Mouse (Mus musculus): ENCODE results near the gene Mrps10. TPM values are rescaled to one million over a fixed set of nuclear protein-coding genes. Genes with fewer than 3 reads are reported as not detected.

Mrps10 gene
- total and polyA plus RNA-seq, 3 experiments, result 48.0 to 71.5 (median 50.0) TPM

DNA sequence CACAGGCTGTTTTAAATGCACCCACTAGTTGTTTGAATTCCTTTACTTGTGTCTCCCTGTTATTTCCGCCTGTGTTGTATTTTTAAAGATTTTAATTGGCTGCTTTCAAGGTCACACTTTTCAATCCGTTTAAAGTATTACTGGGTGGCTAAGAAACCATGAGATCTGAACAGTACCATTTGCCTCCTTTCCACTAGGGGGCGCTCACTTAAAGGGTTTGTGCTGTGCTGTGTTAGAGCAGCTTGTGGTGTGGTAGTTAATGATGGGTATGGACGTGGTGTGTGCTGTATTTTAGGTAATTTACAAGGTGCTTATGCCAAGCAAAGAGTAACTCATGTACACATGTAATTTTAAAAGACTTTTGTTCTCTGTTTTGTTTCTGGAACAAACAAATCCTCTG is 2.8 kb downstream of the Mrps10 start:
- H3K9me3 ChIP-seq (replicated peaks), result no peaks in the 10 kb centered on the region
- H3K36me3 ChIP-seq (replicated peaks), result peaks cover 57% of the 10 kb centered on the region
- H3K4me1 ChIP-seq (ENCODE audit: insufficient read depth, low read depth, low read length), result peaks cover 32% of the 10 kb centered on the region
- no peaks in the 10 kb centered on the region for H3K27me3 ChIP-seq (ENCODE audit: insufficient read depth, low read length)
- DNase-seq (ENCODE audit: low spot score), result peak; percentile 67
- ATAC-seq (ENCODE audit: extremely low read depth, insufficient number of reproducible peaks, low FRiP score, poor library complexity, severe bottlenecking), result peak; percentile 66; the same call in 1 of the 2 replicates
- TF ChIP-seq CTCF (IDR thresholded peaks at IDR 0.05; ENCODE audit: low read depth, low read length), result peak; percentile 87
- no peak for TF ChIP-seq GATA2 (IDR thresholded peaks at IDR 0.05; ENCODE audit: borderline replicate concordance, low read depth, low read length)
- peak overlapping the region; percentile 39; the same call in 1 of the 2 replicates for H3K4me3 ChIP-seq (ENCODE audit: low read depth, low read length)

DNA sequence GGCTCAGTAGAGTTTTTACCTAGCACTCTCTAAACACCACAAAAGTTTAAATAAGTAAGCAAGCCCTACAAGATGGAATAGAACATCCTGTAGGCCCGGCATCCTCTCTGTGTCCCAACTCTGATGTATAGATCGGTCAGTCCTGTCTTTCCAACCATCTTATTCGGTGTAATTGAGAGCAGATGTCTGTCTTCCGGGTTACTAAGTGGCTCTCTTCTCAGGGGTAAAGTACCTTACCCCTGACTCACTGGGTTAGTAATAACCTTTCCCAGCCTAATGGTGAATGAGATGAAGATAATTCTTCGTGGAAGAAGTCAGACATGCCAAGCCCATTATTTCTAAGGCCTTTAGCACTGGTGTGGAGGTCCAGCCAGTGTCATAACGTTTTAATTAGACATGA is 5.3 kb downstream of the Mrps10 start:
- DNase-seq (ENCODE audit: low spot score), result no peak
- TF ChIP-seq GATA1 (IDR thresholded peaks at IDR 0.05; ENCODE audit: borderline replicate concordance, low read length) (no peak), TAL1 (conservative IDR thresholded peaks at IDR 0.05; ENCODE audit: low read depth, low read length) (no peak), GATA2 (IDR thresholded peaks at IDR 0.05; ENCODE audit: borderline replicate concordance, low read depth, low read length) (no peak), POLR2AphosphoS5 (IDR thresholded peaks at IDR 0.05; ENCODE audit: insufficient replicate concordance, low read depth, low read length) (no peak), CTCF (IDR thresholded peaks at IDR 0.05; ENCODE audit: low read depth, low read length) (no peak)
- H3K36me3 ChIP-seq (replicated peaks), result peaks cover 81% of the 10 kb centered on the region
- no peaks in the 10 kb centered on the region for H3K9me3 ChIP-seq (replicated peaks)
- H3K4me3 ChIP-seq (ENCODE audit: low read depth, low read length), result no peak overlapping the region
- no peak for ATAC-seq (ENCODE audit: extremely low read depth, insufficient number of reproducible peaks, low FRiP score, poor library complexity, severe bottlenecking)
- peaks cover 27% of the 10 kb centered on the region for H3K4me1 ChIP-seq (ENCODE audit: insufficient read depth, low read depth, low read length)
- no peaks in the 10 kb centered on the region for H3K27me3 ChIP-seq (ENCODE audit: insufficient read depth, low read length)

DNA sequence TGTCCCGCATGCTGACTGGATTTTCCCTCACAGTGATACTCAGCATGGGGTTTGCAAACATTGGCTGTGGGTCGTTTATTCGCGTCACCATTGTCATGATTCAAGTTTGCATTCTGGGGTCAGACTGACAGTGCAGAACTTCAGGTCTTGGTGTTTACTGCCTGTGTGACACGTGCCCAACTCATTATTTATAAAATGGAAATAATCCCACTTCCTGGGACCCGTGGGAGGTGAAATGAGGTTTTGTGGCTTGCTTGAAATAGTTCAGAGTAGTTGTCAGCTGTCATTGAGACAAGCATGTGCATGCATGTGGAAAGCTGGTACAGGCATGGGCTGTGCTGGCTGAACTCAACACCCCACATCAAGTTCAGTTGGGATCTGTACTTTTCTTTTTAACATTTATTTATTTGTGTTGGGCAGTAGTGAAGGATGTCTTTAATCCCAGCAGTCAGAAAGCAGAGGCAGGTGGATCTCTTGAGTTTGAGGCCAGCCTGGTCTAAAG is 8.1 kb downstream of the Mrps10 start:
- H3K27me3 ChIP-seq (ENCODE audit: insufficient read depth, low read length), result no peaks in the 10 kb centered on the region
- ATAC-seq (ENCODE audit: extremely low read depth, insufficient number of reproducible peaks, low FRiP score, poor library complexity, severe bottlenecking), result no peak
- no peaks in the 10 kb centered on the region for H3K9me3 ChIP-seq (replicated peaks)
- peaks cover 92% of the 10 kb centered on the region for H3K36me3 ChIP-seq (replicated peaks)
- no peak overlapping the region for H3K4me3 ChIP-seq (ENCODE audit: low read depth, low read length)
- DNase-seq (ENCODE audit: low spot score), result no peak
- peaks cover 8% of the 10 kb centered on the region for H3K4me1 ChIP-seq (ENCODE audit: insufficient read depth, low read depth, low read length)
- TF ChIP-seq TAL1 (conservative IDR thresholded peaks at IDR 0.05; ENCODE audit: low read depth, low read length), result no peak
- TF ChIP-seq GATA2 (IDR thresholded peaks at IDR 0.05; ENCODE audit: borderline replicate concordance, low read depth, low read length), result no peak
- no peak for TF ChIP-seq POLR2AphosphoS5 (IDR thresholded peaks at IDR 0.05; ENCODE audit: insufficient replicate concordance, low read depth, low read length)
- TF ChIP-seq GATA1 (IDR thresholded peaks at IDR 0.05; ENCODE audit: borderline replicate concordance, low read length), result no peak
- no peak for TF ChIP-seq CTCF (IDR thresholded peaks at IDR 0.05; ENCODE audit: low read depth, low read length)

DNA sequence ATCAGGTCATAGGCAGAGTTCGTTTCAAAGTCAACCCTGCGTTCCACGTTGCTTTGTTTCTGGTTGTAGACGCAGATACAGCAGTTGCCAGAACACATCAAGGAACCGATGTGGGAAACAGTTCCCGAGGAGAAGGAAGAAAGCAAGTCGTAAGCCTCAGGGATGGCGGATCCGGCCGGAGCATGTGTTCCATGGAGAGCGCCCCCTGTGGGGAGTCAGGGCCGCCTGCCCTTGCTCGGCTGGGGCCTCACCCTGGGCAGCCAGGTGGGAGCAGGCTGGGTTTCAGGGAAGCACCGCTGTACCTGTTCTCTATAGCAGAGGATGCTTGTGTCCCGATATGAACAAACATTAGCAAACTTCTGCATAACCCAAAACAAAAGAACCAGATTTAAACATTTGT is 9.4 kb downstream of the Mrps10 start:
- no peak overlapping the region for H3K4me3 ChIP-seq (ENCODE audit: low read depth, low read length)
- no peaks in the 10 kb centered on the region for H3K27me3 ChIP-seq (ENCODE audit: insufficient read depth, low read length)
- ATAC-seq (ENCODE audit: extremely low read depth, insufficient number of reproducible peaks, low FRiP score, poor library complexity, severe bottlenecking) (no peak), DNase-seq (ENCODE audit: low spot score) (no peak)
- no peaks in the 10 kb centered on the region for H3K4me1 ChIP-seq (ENCODE audit: insufficient read depth, low read depth, low read length)
- peaks cover 89% of the 10 kb centered on the region for H3K36me3 ChIP-seq (replicated peaks)
- no peak for TF ChIP-seq GATA2 (IDR thresholded peaks at IDR 0.05; ENCODE audit: borderline replicate concordance, low read depth, low read length)
- TF ChIP-seq TAL1 (conservative IDR thresholded peaks at IDR 0.05; ENCODE audit: low read depth, low read length), result no peak
- TF ChIP-seq CTCF (IDR thresholded peaks at IDR 0.05; ENCODE audit: low read depth, low read length), result no peak
- TF ChIP-seq POLR2AphosphoS5 (IDR thresholded peaks at IDR 0.05; ENCODE audit: insufficient replicate concordance, low read depth, low read length), result no peak
- no peak for TF ChIP-seq GATA1 (IDR thresholded peaks at IDR 0.05; ENCODE audit: borderline replicate concordance, low read length)
- H3K9me3 ChIP-seq (replicated peaks), result no peaks in the 10 kb centered on the region

DNA sequence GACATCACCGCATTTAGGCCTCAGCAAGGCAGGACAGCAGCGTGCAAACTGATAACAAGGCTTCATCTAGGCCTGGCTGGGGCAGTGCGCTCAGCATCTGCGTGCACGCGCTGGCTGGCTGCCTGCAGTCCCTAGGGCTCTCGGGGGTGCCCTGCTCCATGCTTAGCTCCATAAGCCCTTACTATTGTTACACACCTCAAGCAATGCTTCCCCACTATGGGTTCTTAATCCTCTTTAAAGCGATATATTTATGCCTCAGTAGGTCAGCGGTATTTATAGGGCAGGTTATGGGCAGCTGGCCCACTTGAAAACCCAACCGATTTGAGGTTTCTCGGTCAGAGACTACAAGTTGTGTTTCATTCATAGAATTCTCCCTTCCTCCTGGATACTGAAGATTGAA is 13.2 kb downstream of the Mrps10 start:
- Histone ChIP-seq H3K36me3 (replicated peaks) (peaks cover 53% of the 10 kb centered on the region), H3K9me3 (replicated peaks) (peaks cover 3% of the 10 kb centered on the region), H3K4me1 (ENCODE audit: insufficient read depth, low read depth, low read length) (no peaks in the 10 kb centered on the region), H3K27me3 (ENCODE audit: insufficient read depth, low read length) (no peaks in the 10 kb centered on the region), H3K4me3 (ENCODE audit: low read depth, low read length) (no peak overlapping the region)
- ATAC-seq (ENCODE audit: extremely low read depth, insufficient number of reproducible peaks, low FRiP score, poor library complexity, severe bottlenecking) (no peak), DNase-seq (ENCODE audit: low spot score) (no peak)
- TF ChIP-seq GATA2 (IDR thresholded peaks at IDR 0.05; ENCODE audit: borderline replicate concordance, low read depth, low read length), result no peak
- no peak for TF ChIP-seq CTCF (IDR thresholded peaks at IDR 0.05; ENCODE audit: low read depth, low read length)
- no peak for TF ChIP-seq GATA1 (IDR thresholded peaks at IDR 0.05; ENCODE audit: borderline replicate concordance, low read length)
- no peak for TF ChIP-seq TAL1 (conservative IDR thresholded peaks at IDR 0.05; ENCODE audit: low read depth, low read length)
- no peak for TF ChIP-seq POLR2AphosphoS5 (IDR thresholded peaks at IDR 0.05; ENCODE audit: insufficient replicate concordance, low read depth, low read length)

DNA sequence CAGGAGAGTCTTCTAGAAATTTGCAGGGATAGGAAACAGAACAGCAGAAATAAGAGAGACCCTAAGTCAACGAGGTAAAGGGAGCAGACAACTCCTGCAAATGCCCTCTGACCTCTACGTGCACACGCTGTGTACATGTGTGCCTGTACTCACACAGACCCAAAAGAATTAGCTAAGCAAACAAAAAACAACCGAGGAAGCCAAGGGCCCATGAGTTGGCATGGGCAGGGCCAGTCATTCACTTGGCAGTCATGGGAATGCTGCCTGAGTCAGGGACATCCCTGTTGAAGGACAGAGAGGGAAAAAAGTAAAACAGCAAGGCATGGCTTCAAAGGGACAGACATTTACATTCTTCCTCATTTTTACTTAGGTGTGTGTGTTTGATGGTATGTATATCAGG is 14.6 kb downstream of the Mrps10 start:
- no peaks in the 10 kb centered on the region for H3K27me3 ChIP-seq (ENCODE audit: insufficient read depth, low read length)
- peaks cover 3% of the 10 kb centered on the region for H3K9me3 ChIP-seq (replicated peaks)
- TF ChIP-seq TAL1 (conservative IDR thresholded peaks at IDR 0.05; ENCODE audit: low read depth, low read length) (no peak), POLR2AphosphoS5 (IDR thresholded peaks at IDR 0.05; ENCODE audit: insufficient replicate concordance, low read depth, low read length) (no peak), GATA1 (IDR thresholded peaks at IDR 0.05; ENCODE audit: borderline replicate concordance, low read length) (no peak), CTCF (IDR thresholded peaks at IDR 0.05; ENCODE audit: low read depth, low read length) (no peak), GATA2 (IDR thresholded peaks at IDR 0.05; ENCODE audit: borderline replicate concordance, low read depth, low read length) (no peak)
- ATAC-seq (ENCODE audit: extremely low read depth, insufficient number of reproducible peaks, low FRiP score, poor library complexity, severe bottlenecking) (no peak), DNase-seq (ENCODE audit: low spot score) (no peak)
- no peaks in the 10 kb centered on the region for H3K4me1 ChIP-seq (ENCODE audit: insufficient read depth, low read depth, low read length)
- H3K4me3 ChIP-seq (ENCODE audit: low read depth, low read length), result no peak overlapping the region
- peaks cover 40% of the 10 kb centered on the region for H3K36me3 ChIP-seq (replicated peaks)
